Mouse (Mus musculus) bone marrow, adult 2 months (tissue): Measurements from ENCODE around the gene Ncapd2. TPM values are rescaled to one million over a fixed set of nuclear protein-coding genes. Genes with fewer than 3 reads are reported as not detected.

Experiments used
- H3K27ac ChIP-seq: fragments of 200-500 bp; 2 replicates; pipeline ENCODE4 v1.5.1; 2012; ENCODE audit warnings: low read depth, mild to moderate bottlenecking, control low read depth, inconsistent platforms, low read length; ENCODE audit not compliant: control insufficient read depth, poor library complexity, insufficient read depth
- H3K4me1 ChIP-seq: fragments of 200-500 bp; 2 replicates; pipeline ENCODE4 v1.6.1; 2011; ENCODE audit warnings: low read length; ENCODE audit not compliant: control insufficient read depth, insufficient read depth
- H3K4me3 ChIP-seq: fragments of 200-500 bp; replicated peaks from 2 replicates; pipeline ENCODE3; 2011; ENCODE audit warnings: mild to moderate bottlenecking, low read depth, low read length, control low read depth; ENCODE audit not compliant: control insufficient read depth
- CTCF ChIP-seq: fragments of 200-500 bp; IDR thresholded peaks from 2 replicates; pipeline ENCODE4 v1.5.1; 2011; ENCODE audit warnings: low read length, control low read depth; ENCODE audit not compliant: control insufficient read depth, insufficient read depth
- POLR2A ChIP-seq: fragments of 200-500 bp; IDR thresholded peaks from 2 replicates; pipeline ENCODE4 v1.6.1; 2011; ENCODE audit warnings: low read depth, mild to moderate bottlenecking, control low read depth, low read length, borderline replicate concordance; ENCODE audit not compliant: control insufficient read depth
- WGBS: fragments of 180-500 bp; shearing (Covaris S2); methylation state at CpG from one replicate; pipeline ENCODE4 v1.1.7; 2018; 5-methylcytosine and 5-hydroxymethylcytosine counted together
- polyA plus RNA-seq: library from polyadenylated mRNA; stranded (reverse); fragments of >200 nt; gene quantifications from 2 replicates; pipeline ENCODE4 v1.2.4, GENCODE M21; 2011; ENCODE audit warnings: low replicate concordance; ENCODE audit not compliant: missing spikeins, insufficient read depth, insufficient read length

Gene Ncapd2
- 314 and 361 TPM in 2 replicates for polyA plus RNA-seq

- Histone ChIP-seq H3K4me1 (peaks cover 1% of the 10 kb centered on the region; the same call in 1 of the 2 replicates), H3K27ac (peak within 1 kb of the TSS; percentile 98), H3K4me3 (peak within 1 kb of the TSS; percentile 98)
- under 1% methylated on average over 54 of the region's 54 CpGs for WGBS
- TF ChIP-seq POLR2A (peak; percentile 50), CTCF (no peak)
Observed at GRCm38 (mm10) chr6:125191332-125192015, at the start of gene Ncapd2, which contains the start of gene Mrpl51. Gene Ncapd2 (minus strand): TSS chr6:125191701. Gene Mrpl51 (plus strand): TSS chr6:125191801.

GRCm38 (mm10) chr6:125240617-125241016 is 49.1 kb upstream of the Ncapd2 start:
- Histone ChIP-seq H3K4me3 (no peak overlapping the region), H3K27ac (no peak overlapping the region), H3K4me1 (peaks cover 10% of the 10 kb centered on the region)
- WGBS: 44% methylated on average over 5 of the region's 5 CpGs
- no peak for TF ChIP-seq POLR2A
- TF ChIP-seq CTCF: no peak

GRCm38 (mm10) chr6:125239547-125239946 is 48.0 kb upstream of the Ncapd2 start:
- peaks cover 10% of the 10 kb centered on the region for H3K4me1 ChIP-seq
- 69% methylated on average over 5 of the region's 5 CpGs for WGBS
- no peak overlapping the region for H3K4me3 ChIP-seq
- TF ChIP-seq POLR2A (no peak), CTCF (no peak)
- no peak overlapping the region for H3K27ac ChIP-seq

- 6% methylated on average over 6 of the region's 6 CpGs for WGBS
- no peak for TF ChIP-seq POLR2A
- TF ChIP-seq CTCF: no peak
- H3K4me1 ChIP-seq: peaks cover 10% of the 10 kb centered on the region
Observed at GRCm38 (mm10) chr6:125238396-125238795, 46.9 kb upstream of the Ncapd2 start.

GRCm38 (mm10) chr6:125237421-125237820 is 45.9 kb upstream of the Ncapd2 start:
- 15% methylated on average over 4 of the region's 4 CpGs for WGBS
- no peak overlapping the region; the same call in 1 of the 2 replicates for H3K27ac ChIP-seq

More at GRCm38 (mm10) chr6:125238396-125238795, 46.9 kb upstream of the Ncapd2 start:
- Histone ChIP-seq H3K4me3 (no peak overlapping the region), H3K27ac (0 out of 2 replicates have a peak overlapping the region, but pooled peaks have one; percentile 25)

GRCm38 (mm10) chr6:125236782-125237181 is 45.3 kb upstream of the Ncapd2 start, which contains the start of gene Cd27:
Gene Cd27 (minus strand): TSS chr6:125237010.
- Histone ChIP-seq H3K4me1 (peaks cover 7% of the 10 kb centered on the region), H3K4me3 (peak within 1 kb of the TSS; percentile 31)

More at GRCm38 (mm10) chr6:125237421-125237820, 45.9 kb upstream of the Ncapd2 start:
- peaks cover 8% of the 10 kb centered on the region for H3K4me1 ChIP-seq
- no peak overlapping the region for H3K4me3 ChIP-seq
- TF ChIP-seq CTCF (no peak), POLR2A (no peak)

GRCm38 (mm10) chr6:125236341-125236740 is 44.8 kb upstream of the Ncapd2 start:
- Histone ChIP-seq H3K4me1 (peaks cover 5% of the 10 kb centered on the region), H3K4me3 (peak overlapping the region; percentile 31), H3K27ac (peak overlapping the region; percentile 18; the same call in 1 of the 2 replicates)
- WGBS: 25% methylated on average over 6 of the region's 6 CpGs
- TF ChIP-seq CTCF (no peak), POLR2A (no peak)

More at GRCm38 (mm10) chr6:125236782-125237181, 45.3 kb upstream of the Ncapd2 start, which contains the start of gene Cd27:
- peak within 1 kb of the TSS; percentile 18 for H3K27ac ChIP-seq
- no peak for TF ChIP-seq POLR2A
- TF ChIP-seq CTCF: no peak
- 7% methylated on average over 6 of the region's 6 CpGs for WGBS

- 42% methylated on average over 5 of the region's 5 CpGs for WGBS
- Histone ChIP-seq H3K27ac (no peak overlapping the region), H3K4me1 (peaks cover 5% of the 10 kb centered on the region), H3K4me3 (no peak overlapping the region)
- TF ChIP-seq POLR2A (no peak), CTCF (no peak)
Observed at GRCm38 (mm10) chr6:125234520-125234828, 43.0 kb upstream of the Ncapd2 start.
